Mouse (Mus musculus): ENCODE data around the gene Alk. TPM values are rescaled to one million over a fixed set of nuclear protein-coding genes. Genes with fewer than 3 reads are reported as not detected.

The Alk gene
- total and polyA plus RNA-seq, 2 experiments, result not detected

GRCm38 (mm10) chr17:72017329-72017728 lies 587.1 kb downstream of the Alk start:
- DNase-seq (ENCODE audit: extremely low read depth, low read depth, low spot score), result no peak
- Histone ChIP-seq H3K27me3 (ENCODE audit: control insufficient read depth, insufficient read depth, low read length) (no peaks in the 10 kb centered on the region), H3K4me1 (ENCODE audit: control insufficient read depth, insufficient read depth, low read length) (no peaks in the 10 kb centered on the region), H3K36me3 (ENCODE audit: control insufficient read depth, insufficient read depth, low read length) (no peaks in the 10 kb centered on the region), H3K9ac (ENCODE audit: low read depth, low read length) (no peak overlapping the region), H3K79me2 (ENCODE audit: control insufficient read depth, insufficient read depth, low read length) (no peaks in the 10 kb centered on the region), H3K4me3 (ENCODE audit: insufficient read depth, low read depth, low read length) (no peak overlapping the region), H3K27ac (replicated peaks; ENCODE audit: insufficient read depth, low read depth, low read length) (no peak overlapping the region)
- TF ChIP-seq CTCF (IDR thresholded peaks at IDR 0.05; ENCODE audit: low read depth, low read length) (no peak), POLR2A (IDR thresholded peaks at IDR 0.05; ENCODE audit: extremely low read depth, insufficient read depth, low read length) (no peak)

DNA sequence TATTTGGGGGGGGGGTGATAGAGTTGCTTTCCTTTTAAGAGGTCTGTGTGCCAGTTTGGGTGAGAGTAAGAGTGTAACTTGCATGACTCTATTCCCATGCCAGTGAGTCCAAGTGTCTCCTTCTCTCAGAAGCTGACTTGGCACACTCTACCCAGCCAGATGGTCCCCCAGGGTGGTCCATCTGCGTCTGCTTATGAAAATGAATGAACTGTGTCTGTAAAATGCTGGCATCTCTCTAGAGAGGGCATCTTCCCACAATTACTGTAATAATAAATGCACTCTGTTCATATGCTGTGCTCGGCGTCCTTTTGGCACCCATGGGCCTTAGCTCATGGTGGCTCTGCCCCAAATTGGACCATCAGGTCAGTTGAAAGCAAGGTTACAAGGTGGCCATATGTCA lies 589.2 kb downstream of the Alk start:
- 76% methylated on average over 3 of the region's 3 CpGs for WGBS
- TF ChIP-seq CTCF (IDR thresholded peaks at IDR 0.05; ENCODE audit: low read depth, low read length) (no peak), POLR2A (IDR thresholded peaks at IDR 0.05; ENCODE audit: extremely low read depth, insufficient read depth, low read length) (no peak)
- Histone ChIP-seq H3K9ac (ENCODE audit: low read depth, low read length) (no peak overlapping the region), H3K27ac (replicated peaks; ENCODE audit: insufficient read depth, low read depth, low read length) (no peak overlapping the region), H3K79me2 (ENCODE audit: control insufficient read depth, insufficient read depth, low read length) (no peaks in the 10 kb centered on the region), H3K4me1 (ENCODE audit: control insufficient read depth, insufficient read depth, low read length) (no peaks in the 10 kb centered on the region), H3K36me3 (ENCODE audit: control insufficient read depth, insufficient read depth, low read length) (no peaks in the 10 kb centered on the region), H3K27me3 (ENCODE audit: control insufficient read depth, insufficient read depth, low read length) (no peaks in the 10 kb centered on the region), H3K4me3 (ENCODE audit: insufficient read depth, low read depth, low read length) (no peak overlapping the region)
- no peak for DNase-seq (ENCODE audit: extremely low read depth, low read depth, low spot score)

- no peak for DNase-seq (ENCODE audit: extremely low read depth, low read depth, low spot score)
- Histone ChIP-seq H3K27ac (replicated peaks; ENCODE audit: insufficient read depth, low read depth, low read length) (no peak overlapping the region), H3K27me3 (ENCODE audit: control insufficient read depth, insufficient read depth, low read length) (no peaks in the 10 kb centered on the region), H3K79me2 (ENCODE audit: control insufficient read depth, insufficient read depth, low read length) (no peaks in the 10 kb centered on the region), H3K4me3 (ENCODE audit: insufficient read depth, low read depth, low read length) (no peak overlapping the region), H3K9ac (ENCODE audit: low read depth, low read length) (no peak overlapping the region), H3K4me1 (ENCODE audit: control insufficient read depth, insufficient read depth, low read length) (no peaks in the 10 kb centered on the region; the same call in 1 of the 2 replicates), H3K36me3 (ENCODE audit: control insufficient read depth, insufficient read depth, low read length) (no peaks in the 10 kb centered on the region)
- no peak for TF ChIP-seq POLR2A (IDR thresholded peaks at IDR 0.05; ENCODE audit: extremely low read depth, insufficient read depth, low read length)
- no peak for TF ChIP-seq CTCF (IDR thresholded peaks at IDR 0.05; ENCODE audit: low read depth, low read length)
- WGBS, result 83% methylated on average over 9 of the region's 9 CpGs
Measured at GRCm38 (mm10) chr17:72012775-72013174, 591.7 kb downstream of the Alk start.

GRCm38 (mm10) chr17:72009836-72010235 lies 594.6 kb downstream of the Alk start:
- Histone ChIP-seq H3K27ac (replicated peaks; ENCODE audit: insufficient read depth, low read depth, low read length) (no peak overlapping the region), H3K4me1 (ENCODE audit: control insufficient read depth, insufficient read depth, low read length) (no peaks in the 10 kb centered on the region; the same call in 1 of the 2 replicates), H3K79me2 (ENCODE audit: control insufficient read depth, insufficient read depth, low read length) (no peaks in the 10 kb centered on the region), H3K4me3 (ENCODE audit: insufficient read depth, low read depth, low read length) (no peak overlapping the region), H3K27me3 (ENCODE audit: control insufficient read depth, insufficient read depth, low read length) (no peaks in the 10 kb centered on the region), H3K36me3 (ENCODE audit: control insufficient read depth, insufficient read depth, low read length) (no peaks in the 10 kb centered on the region), H3K9ac (ENCODE audit: low read depth, low read length) (no peak overlapping the region)
- 84% methylated on average over 2 of the region's 2 CpGs for WGBS
- DNase-seq (ENCODE audit: extremely low read depth, low read depth, low spot score), result no peak
- TF ChIP-seq POLR2A (IDR thresholded peaks at IDR 0.05; ENCODE audit: extremely low read depth, insufficient read depth, low read length) (no peak), CTCF (IDR thresholded peaks at IDR 0.05; ENCODE audit: low read depth, low read length) (no peak)

GRCm38 (mm10) chr17:72008389-72008788 lies 596.0 kb downstream of the Alk start:
- Histone ChIP-seq H3K9ac (ENCODE audit: low read depth, low read length) (no peak overlapping the region), H3K36me3 (ENCODE audit: control insufficient read depth, insufficient read depth, low read length) (no peaks in the 10 kb centered on the region), H3K4me1 (ENCODE audit: control insufficient read depth, insufficient read depth, low read length) (no peaks in the 10 kb centered on the region; the same call in 1 of the 2 replicates), H3K4me3 (ENCODE audit: insufficient read depth, low read depth, low read length) (no peak overlapping the region), H3K79me2 (ENCODE audit: control insufficient read depth, insufficient read depth, low read length) (no peaks in the 10 kb centered on the region), H3K27me3 (ENCODE audit: control insufficient read depth, insufficient read depth, low read length) (no peaks in the 10 kb centered on the region), H3K27ac (replicated peaks; ENCODE audit: insufficient read depth, low read depth, low read length) (no peak overlapping the region)
- WGBS, result 60% methylated on average over 5 of the region's 5 CpGs
- TF ChIP-seq POLR2A (IDR thresholded peaks at IDR 0.05; ENCODE audit: extremely low read depth, insufficient read depth, low read length) (no peak), CTCF (IDR thresholded peaks at IDR 0.05; ENCODE audit: low read depth, low read length) (no peak)
- DNase-seq (ENCODE audit: extremely low read depth, low read depth, low spot score), result no peak

DNA sequence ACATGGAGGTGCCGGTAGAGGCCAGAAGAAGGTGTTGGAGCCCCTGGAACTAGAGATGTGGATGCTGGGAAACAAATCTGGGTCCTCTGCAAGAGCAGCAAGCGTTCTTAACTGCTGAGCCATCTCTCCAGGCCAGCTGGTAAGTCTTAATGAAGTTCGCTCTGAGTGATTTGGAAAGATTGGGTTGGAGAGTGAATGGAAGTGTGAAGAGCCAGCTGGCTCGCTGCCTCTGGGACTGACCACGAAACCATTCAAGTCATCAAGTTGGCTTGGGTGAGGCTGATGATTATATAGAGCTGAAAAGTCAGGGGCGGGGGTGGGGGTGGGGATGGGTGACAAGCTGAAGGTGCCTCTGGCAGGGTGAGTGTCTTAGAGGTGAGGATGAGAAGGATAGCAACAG lies 599.1 kb downstream of the Alk start:
- TF ChIP-seq POLR2A (IDR thresholded peaks at IDR 0.05; ENCODE audit: extremely low read depth, insufficient read depth, low read length), result no peak
- no peak for TF ChIP-seq CTCF (IDR thresholded peaks at IDR 0.05; ENCODE audit: low read depth, low read length)
- no peak overlapping the region for H3K4me3 ChIP-seq (ENCODE audit: insufficient read depth, low read depth, low read length)
- no peaks in the 10 kb centered on the region for H3K79me2 ChIP-seq (ENCODE audit: control insufficient read depth, insufficient read depth, low read length)
- H3K9ac ChIP-seq (ENCODE audit: low read depth, low read length), result no peak overlapping the region
- DNase-seq (ENCODE audit: extremely low read depth, low read depth, low spot score), result no peak
- H3K27me3 ChIP-seq (ENCODE audit: control insufficient read depth, insufficient read depth, low read length), result no peaks in the 10 kb centered on the region
- 77% methylated on average over 6 of the region's 6 CpGs for WGBS
- H3K4me1 ChIP-seq (ENCODE audit: control insufficient read depth, insufficient read depth, low read length), result no peaks in the 10 kb centered on the region; the same call in 1 of the 2 replicates
- no peak overlapping the region for H3K27ac ChIP-seq (replicated peaks; ENCODE audit: insufficient read depth, low read depth, low read length)
- no peaks in the 10 kb centered on the region for H3K36me3 ChIP-seq (ENCODE audit: control insufficient read depth, insufficient read depth, low read length)
